Mouse (Mus musculus): ENCODE measurements at regions not wholly inside any gene's neighbourhood (a gene's known extent, or its start where the extent isn't known, plus 50 kb on each side); places are given as distances from the start of the nearest gene placed in this dataset.

GRCm38 (mm10) chr8:53749263-53749662 is 110.4 kb upstream of the Neil3 start:
- DNase-seq (ENCODE audit: inconsistent age in 2 of 2, low spot score in 1 of 2): no peak

GRCm38 (mm10) chr8:53769211-53769610 is 130.3 kb upstream of the Neil3 start:
- DNase-seq (ENCODE audit: inconsistent age in 2 of 2, low spot score in 1 of 2): no peak

GRCm38 (mm10) chr8:53775511-53775910 is 136.6 kb upstream of the Neil3 start:
- DNase-seq (ENCODE audit: inconsistent age in 2 of 2, low spot score in 1 of 2): no peak

- no peak for DNase-seq (ENCODE audit: inconsistent age in 2 of 2, low spot score in 1 of 2)
These were observed 142.0 kb upstream of the Neil3 start for GRCm38 (mm10) chr8:53780886-53781285.

- DNase-seq (ENCODE audit: inconsistent age in 2 of 2, low spot score in 1 of 2): no peak
These were observed 143.0 kb upstream of the Neil3 start for GRCm38 (mm10) chr8:53781885-53782284.

GRCm38 (mm10) chr8:53788202-53788601 is 149.3 kb upstream of the Neil3 start:
- DNase-seq (ENCODE audit: inconsistent age in 2 of 2, low spot score in 1 of 2): no peak

GRCm38 (mm10) chr8:53821148-53821547 is 182.3 kb upstream of the Neil3 start:
- no peak for DNase-seq (ENCODE audit: inconsistent age in 2 of 2, low spot score in 1 of 2)

GRCm38 (mm10) chr8:53827395-53827794 is 188.5 kb upstream of the Neil3 start:
- no peak for DNase-seq (ENCODE audit: inconsistent age in 2 of 2, low spot score in 1 of 2)

- DNase-seq (ENCODE audit: inconsistent age in 2 of 2, low spot score in 1 of 2): no peak
These were observed 209.0 kb upstream of the Neil3 start for GRCm38 (mm10) chr8:53847821-53848220.

GRCm38 (mm10) chr8:53868567-53868966 is 208.8 kb upstream of the Vegfc start:
- DNase-seq (ENCODE audit: inconsistent age in 2 of 2, low spot score in 1 of 2): no peak

- peak in 1 of 2 experiments; percentile 57 for DNase-seq (ENCODE audit: inconsistent age in 2 of 2, low spot score in 1 of 2)
These were observed 207.3 kb upstream of the Vegfc start for GRCm38 (mm10) chr8:53869997-53870596.

GRCm38 (mm10) chr8:53872033-53872619 is 205.3 kb upstream of the Vegfc start:
- no peak for DNase-seq (ENCODE audit: inconsistent age in 2 of 2, low spot score in 1 of 2)

- peak; percentile 9 to 55 for DNase-seq (ENCODE audit: inconsistent age in 2 of 2, low spot score in 1 of 2)
These were observed 198.6 kb upstream of the Vegfc start for GRCm38 (mm10) chr8:53878846-53879245.

- no peak for DNase-seq (ENCODE audit: inconsistent age in 2 of 2, low spot score in 1 of 2)
These were observed 195.9 kb upstream of the Vegfc start for GRCm38 (mm10) chr8:53881551-53881950.

- no peak for DNase-seq (ENCODE audit: inconsistent age in 2 of 2, low spot score in 1 of 2)
These were observed 185.1 kb upstream of the Vegfc start for GRCm38 (mm10) chr8:53892205-53892710.

- DNase-seq (ENCODE audit: inconsistent age in 2 of 2, low spot score in 1 of 2): no peak
These were observed 184.6 kb upstream of the Vegfc start for GRCm38 (mm10) chr8:53892770-53893169.

- DNase-seq (ENCODE audit: inconsistent age in 2 of 2, low spot score in 1 of 2): no peak
These were observed 155.1 kb upstream of the Vegfc start for GRCm38 (mm10) chr8:53922343-53922742.

GRCm38 (mm10) chr8:53930685-53931084 is 146.7 kb upstream of the Vegfc start:
- no peak for DNase-seq (ENCODE audit: inconsistent age in 2 of 2, low spot score in 1 of 2)

GRCm38 (mm10) chr8:53938392-53938791 is 139.0 kb upstream of the Vegfc start:
- no peak for DNase-seq (ENCODE audit: inconsistent age in 2 of 2, low spot score in 1 of 2)

- no peak for DNase-seq (ENCODE audit: inconsistent age in 2 of 2, low spot score in 1 of 2)
These were observed 137.9 kb upstream of the Vegfc start for GRCm38 (mm10) chr8:53939519-53939918.

GRCm38 (mm10) chr8:53941144-53941543 is 136.3 kb upstream of the Vegfc start:
- DNase-seq (ENCODE audit: inconsistent age in 2 of 2, low spot score in 1 of 2): no peak

GRCm38 (mm10) chr8:53945561-53945960 is 131.8 kb upstream of the Vegfc start:
- no peak for DNase-seq (ENCODE audit: inconsistent age in 2 of 2, low spot score in 1 of 2)

GRCm38 (mm10) chr8:53947384-53947783 is 130.0 kb upstream of the Vegfc start:
- no peak for DNase-seq (ENCODE audit: inconsistent age in 2 of 2, low spot score in 1 of 2)

Measured in adrenal gland, adult (tissue).